Mouse (Mus musculus) CD8-positive naive resting alpha-beta T cell, adult 2 months (primary cell): ENCODE measurements around the gene Edaradd.

Experiments
- DNase-seq, 2 experiments: peaks; one replicate each; pipeline ENCODE4 v3.0.0; 2022; ENCODE audit warnings: low read depth in 2 of 2, low spot score in 2 of 2

Gene Edaradd

GRCm38 (mm10) chr13:12461730-12462119 is 58.5 kb downstream of the Edaradd start:
- DNase-seq: no peak

GRCm38 (mm10) chr13:12460881-12461729 is 59.1 kb downstream of the Edaradd start:
- DNase-seq: peak; percentile 77 to 81

GRCm38 (mm10) chr13:12460443-12460842 is 59.8 kb downstream of the Edaradd start:
- peak; percentile 38 to 69 for DNase-seq

GRCm38 (mm10) chr13:12456711-12457110 is 63.5 kb downstream of the Edaradd start:
- no peak for DNase-seq

- no peak for DNase-seq
Observed at GRCm38 (mm10) chr13:12454686-12455390, 65.4 kb downstream of the Edaradd start.

GRCm38 (mm10) chr13:12453150-12453549 is 67.1 kb downstream of the Edaradd start:
- DNase-seq: no peak

GRCm38 (mm10) chr13:12442008-12442587 is 78.1 kb downstream of the Edaradd start:
- no peak for DNase-seq

GRCm38 (mm10) chr13:12440813-12441212 is 79.4 kb downstream of the Edaradd start:
- DNase-seq: no peak

- no peak for DNase-seq
Observed at GRCm38 (mm10) chr13:12439586-12439985, 80.7 kb downstream of the Edaradd start.

GRCm38 (mm10) chr13:12433843-12434242 is 86.4 kb downstream of the Edaradd start:
- no peak for DNase-seq

- no peak for DNase-seq
Observed at GRCm38 (mm10) chr13:12428556-12428955, 91.7 kb downstream of the Edaradd start.
